10 mouse cellular contexts compared by ENCODE assay signal in the genomic region with DNA sequence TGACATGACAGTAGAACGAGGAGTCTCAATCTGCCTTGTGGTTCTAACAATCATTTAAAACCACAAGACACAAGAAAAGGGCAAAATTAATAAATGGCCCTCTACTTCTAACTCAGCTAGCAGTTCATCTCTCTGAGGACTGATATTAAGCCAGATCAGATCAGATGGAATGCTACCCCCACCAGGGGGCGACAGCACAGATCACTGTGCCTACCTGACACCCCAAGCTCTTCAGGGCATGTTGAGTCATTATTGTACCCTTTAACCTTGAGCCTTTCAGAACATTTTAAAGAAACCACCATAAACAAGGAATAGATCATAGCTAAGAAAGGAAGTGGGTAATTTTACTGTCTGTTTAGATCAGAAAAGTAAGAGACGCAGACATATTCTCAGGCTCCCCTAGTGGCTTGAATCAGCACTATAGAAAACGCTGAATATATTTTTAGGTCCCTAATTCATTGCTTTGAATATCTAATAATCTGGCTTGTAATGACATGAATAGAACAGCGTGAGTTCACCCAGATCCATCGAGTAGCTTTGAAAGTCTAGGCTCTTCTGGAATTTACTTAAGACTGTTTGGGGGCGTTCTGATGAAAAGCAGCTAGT.
A peak's percentile ranks its signal among the peaks of the same experiment; 100 is the strongest.
DNase-seq lines count a peak whose midpoint lies in the region; ATAC-seq and TF ChIP-seq lines count a peak whose summit lies in the region.
"Had no signal": no experiment of that assay in that cellular context is flagged by ENCODE, and none has a peak within 500 bp of the region (broad histone marks: within the 10 kb centered on the region; RNA-seq: fewer than 3 reads in every experiment).

No protein-coding gene starts in this region.

- H3K9me3 ChIP-seq in midbrain, postnatal 0 days (ENCODE audit: low read length) = no peaks in the 10 kb centered on the region
- no peaks in the 10 kb centered on the region for H3K9me3 ChIP-seq in midbrain, embryonic 13.5 days
- H3K9me3 ChIP-seq in limb, embryonic 11.5 days (ENCODE audit: control insufficient read depth, low read length) = no peaks in the 10 kb centered on the region
- H3K9me3 ChIP-seq: hindbrain, embryonic 15.5 days had no signal

- WGBS in midbrain, postnatal 0 days = 78% methylated on average over 7 of the region's 7 CpGs
- 87% methylated on average over 7 of the region's 7 CpGs for WGBS in midbrain, embryonic 13.5 days
- 89% methylated on average over 7 of the region's 7 CpGs for WGBS in cerebellum, adult 2 months
- WGBS in limb, embryonic 11.5 days = 84% methylated on average over 7 of the region's 7 CpGs

- no peak overlapping the region for H3K4me3 ChIP-seq in midbrain, postnatal 0 days (ENCODE audit: low read depth, low read length)
- H3K4me3 ChIP-seq in midbrain, embryonic 13.5 days (replicated peaks) = no peak overlapping the region
- H3K4me3 ChIP-seq in cerebellum, adult 2 months (replicated peaks; ENCODE audit: insufficient read depth, low read depth, low read length) = no peak overlapping the region
- H3K4me3 ChIP-seq in limb, embryonic 11.5 days (ENCODE audit: low read depth, low read length) = no peak overlapping the region
- H3K4me3 ChIP-seq: hindbrain, embryonic 15.5 days; myocyte had no signal

- H3K4me2 ChIP-seq in midbrain, postnatal 0 days (ENCODE audit: low read depth, low read length, poor library complexity, severe bottlenecking) = no peak overlapping the region
- no peak overlapping the region for H3K4me2 ChIP-seq in midbrain, embryonic 13.5 days (replicated peaks)
- H3K4me2 ChIP-seq in limb, embryonic 11.5 days (ENCODE audit: low read depth, severe bottlenecking) = no peak overlapping the region
- H3K4me2 ChIP-seq: hindbrain, embryonic 15.5 days had no signal

- H3K9ac ChIP-seq in midbrain, postnatal 0 days (replicated peaks; ENCODE audit: low read length, poor library complexity, severe bottlenecking) = no peak overlapping the region
- no peak overlapping the region for H3K9ac ChIP-seq in midbrain, embryonic 13.5 days (replicated peaks)
- no peak overlapping the region for H3K9ac ChIP-seq in limb, embryonic 11.5 days (ENCODE audit: low read length)
- H3K9ac ChIP-seq: hindbrain, embryonic 15.5 days had no signal

- peaks cover 18% of the 10 kb centered on the region for H3K36me3 ChIP-seq in midbrain, postnatal 0 days (ENCODE audit: insufficient read depth, low read length)
- peaks cover 19% of the 10 kb centered on the region for H3K36me3 ChIP-seq in midbrain, embryonic 13.5 days
- peaks cover 7% of the 10 kb centered on the region; the same call in 1 of the 2 replicates for H3K36me3 ChIP-seq in limb, embryonic 11.5 days (ENCODE audit: control insufficient read depth, insufficient read depth, low read length)

- peak; percentile 48; the same call in 1 of the 2 replicates for TF ChIP-seq CTCF in midbrain, postnatal 0 days (IDR thresholded peaks at IDR 0.05)
- peak; percentile 55; the same call in 1 of the 2 replicates for TF ChIP-seq CTCF in cerebellum, adult 2 months (IDR thresholded peaks at IDR 0.05; ENCODE audit: borderline replicate concordance, insufficient read depth, low read depth, low read length)

- H3K4me1 ChIP-seq in midbrain, postnatal 0 days (ENCODE audit: insufficient read depth, low read length) = no peaks in the 10 kb centered on the region
- H3K4me1 ChIP-seq in midbrain, embryonic 13.5 days (replicated peaks) = no peaks in the 10 kb centered on the region
- peaks cover 6% of the 10 kb centered on the region for H3K4me1 ChIP-seq in cerebellum, adult 2 months (ENCODE audit: control insufficient read depth, insufficient read depth, low read length)
- H3K4me1 ChIP-seq in limb, embryonic 11.5 days (ENCODE audit: control insufficient read depth, insufficient read depth, low read length) = no peaks in the 10 kb centered on the region
- H3K4me1 ChIP-seq: hindbrain, embryonic 15.5 days had no signal

- H3K27me3 ChIP-seq in midbrain, postnatal 0 days (ENCODE audit: insufficient read depth, low read length) = no peaks in the 10 kb centered on the region
- no peaks in the 10 kb centered on the region for H3K27me3 ChIP-seq in midbrain, embryonic 13.5 days
- no peaks in the 10 kb centered on the region for H3K27me3 ChIP-seq in cerebellum, adult 2 months (ENCODE audit: control insufficient read depth, insufficient read depth, low read length)
- no peaks in the 10 kb centered on the region for H3K27me3 ChIP-seq in limb, embryonic 11.5 days (ENCODE audit: control insufficient read depth, insufficient read depth, low read length)
- H3K27me3 ChIP-seq: hindbrain, embryonic 15.5 days had no signal

- no peak for TF ChIP-seq POLR2A in cerebellum, adult 2 months (IDR thresholded peaks at IDR 0.05; ENCODE audit: borderline replicate concordance, insufficient read depth, low read length)

- ATAC-seq in frontal cortex, adult (ENCODE audit: low TSS enrichment) = peak; percentile 57; the same call in 1 of the 2 replicates
- ATAC-seq in midbrain, postnatal 0 days (ENCODE audit: low FRiP score) = no peak
- no peak for ATAC-seq in midbrain, embryonic 13.5 days
- no peak for ATAC-seq in limb, embryonic 11.5 days (ENCODE audit: insufficient number of reproducible peaks, low FRiP score, low TSS enrichment, low read depth)

- intact Hi-C loops in left cerebral cortex, postnatal 10 days (cut with DNase I) = no loop called here

- no peak for DNase-seq in frontal cortex, postnatal 14 days (ENCODE audit: low spot score in 2 of 2)
- no peak for DNase-seq in midbrain, postnatal 0 days (ENCODE audit: low spot score)
- DNase-seq in cerebellum, adult 2 months = peak in 1 of 2 experiments; percentile 20
- peak; percentile 51 for DNase-seq in limb, embryonic 11.5 days (ENCODE audit: low spot score)
- DNase-seq in spleen, postnatal 36 days (ENCODE audit: low spot score in 2 of 2) = peak; percentile 23 to 37
- no peak for DNase-seq in left cerebral cortex, postnatal 10 days (ENCODE audit: extremely low spot score in 1 of 2, low spot score in 2 of 2)

- H3K27ac ChIP-seq in midbrain, postnatal 0 days (ENCODE audit: low read depth, low read length) = no peak overlapping the region
- no peak overlapping the region for H3K27ac ChIP-seq in midbrain, embryonic 13.5 days
- H3K27ac ChIP-seq in cerebellum, adult 2 months (ENCODE audit: insufficient read depth, low read length) = no peak overlapping the region
- no peak overlapping the region for H3K27ac ChIP-seq in limb, embryonic 11.5 days (replicated peaks; ENCODE audit: low read depth, low read length)
- H3K27ac ChIP-seq: hindbrain, embryonic 15.5 days had no signal

Comparison
In these comparisons a context has a peak if more than half of its experiments do, and no peak if none do; other contexts are left out.
1. DNase-seq: peak in limb, embryonic 11.5 days (single experiment) and spleen, postnatal 36 days (2 of 2); none in frontal cortex, postnatal 14 days (0 of 2), midbrain, postnatal 0 days (single experiment) and left cerebral cortex, postnatal 10 days (0 of 2).